Mouse (Mus musculus) spleen, adult 18-20 months (tissue): ENCODE measurements around the gene Yod1.

Source experiments
- DNase-seq, 2 experiments: peaks; one replicate each; pipeline ENCODE4 v3.0.0; 2022; ENCODE audit warnings: mixed read lengths in 2 of 2

The Yod1 gene

DNA sequence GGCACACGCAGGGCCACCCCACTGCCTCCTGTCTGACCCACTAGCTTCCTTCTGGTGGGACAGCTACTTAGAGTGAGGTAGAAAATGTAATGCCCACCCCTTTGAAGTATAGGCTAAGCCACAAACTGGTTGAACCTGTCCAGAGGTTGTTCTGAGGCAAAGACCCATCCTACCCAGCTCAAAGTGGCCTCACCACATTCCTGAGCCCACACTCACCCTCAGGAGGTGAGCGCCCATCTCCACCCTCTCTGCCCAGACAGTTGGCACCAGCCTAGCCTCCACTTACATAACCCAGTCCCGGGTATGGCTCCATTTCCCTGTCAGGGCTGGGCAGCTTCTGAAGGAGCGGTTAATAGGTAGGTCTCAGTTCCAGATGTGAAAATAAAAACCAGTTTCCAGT lies 53.4 kb downstream of the Yod1 start:
- no peak for DNase-seq

GRCm38 (mm10) chr1:130770981-130771494 lies 53.9 kb downstream of the Yod1 start:
- no peak for DNase-seq
